10 mouse cellular contexts compared by ENCODE assay signal in the genomic region with DNA sequence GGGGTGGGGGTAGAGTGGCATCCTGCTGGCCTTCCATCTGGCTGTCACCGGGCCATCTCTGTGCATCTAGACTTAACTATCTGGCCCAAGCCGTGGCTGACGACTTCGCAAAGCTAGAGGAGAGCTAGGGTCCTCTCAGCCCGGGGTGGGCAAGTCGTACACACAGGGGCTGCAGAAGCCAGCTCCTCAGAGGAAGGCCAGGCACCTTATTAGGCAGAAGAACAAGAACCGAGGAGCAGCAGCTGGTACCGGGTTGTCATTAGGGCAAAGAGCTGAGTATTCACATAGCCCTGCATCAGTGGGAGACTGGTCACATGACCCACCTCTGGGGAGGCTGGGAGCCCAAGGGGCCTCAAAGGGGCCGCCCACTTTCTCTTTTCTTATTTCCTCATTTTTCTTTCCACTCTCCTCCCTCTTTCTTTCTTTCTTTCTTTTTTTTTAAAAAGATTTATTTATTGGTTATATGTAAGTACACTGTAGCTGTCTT. TPM values are rescaled to one million over a fixed set of nuclear protein-coding genes. Genes with fewer than 3 reads are reported as not detected.
DNase-seq lines count a peak whose midpoint lies in the region; ATAC-seq lines count a peak whose summit lies in the region.
"Had no signal": no experiment of that assay in that cellular context is flagged by ENCODE, and none has a peak within 500 bp of the region (broad histone marks: within the 10 kb centered on the region; RNA-seq: fewer than 3 reads in every experiment).

No protein-coding gene starts in this region.

- no peaks in the 10 kb centered on the region for H3K9me3 ChIP-seq in heart, embryonic 15.5 days (replicated peaks)
- H3K9me3 ChIP-seq in hindbrain, embryonic 13.5 days = no peaks in the 10 kb centered on the region
- H3K9me3 ChIP-seq in midbrain, embryonic 15.5 days = no peaks in the 10 kb centered on the region
- H3K9me3 ChIP-seq: liver, embryonic 15.5 days had no signal

- no peaks in the 10 kb centered on the region; the same call in 1 of the 2 replicates for H3K27me3 ChIP-seq in heart, embryonic 15.5 days
- H3K27me3 ChIP-seq in hindbrain, embryonic 13.5 days = no peaks in the 10 kb centered on the region
- H3K27me3 ChIP-seq in midbrain, embryonic 15.5 days (replicated peaks) = no peaks in the 10 kb centered on the region

- no peak overlapping the region for H3K27ac ChIP-seq in heart, embryonic 15.5 days
- H3K27ac ChIP-seq in hindbrain, embryonic 13.5 days = peak overlapping the region; percentile 86
- H3K27ac ChIP-seq in midbrain, embryonic 15.5 days = peak overlapping the region; percentile 81
- H3K27ac ChIP-seq: gastrocnemius, adult 2 months; liver, embryonic 15.5 days had no signal

- no peak overlapping the region for H3K4me3 ChIP-seq in heart, embryonic 15.5 days
- no peak overlapping the region for H3K4me3 ChIP-seq in hindbrain, embryonic 13.5 days
- peak overlapping the region; percentile 6; the same call in 1 of the 2 replicates for H3K4me3 ChIP-seq in midbrain, embryonic 15.5 days
- H3K4me3 ChIP-seq: gastrocnemius, adult 2 months; liver, embryonic 15.5 days had no signal

- peaks cover 9% of the 10 kb centered on the region for H3K4me1 ChIP-seq in heart, embryonic 15.5 days (replicated peaks)
- H3K4me1 ChIP-seq in hindbrain, embryonic 13.5 days (replicated peaks) = peaks cover 14% of the 10 kb centered on the region
- peaks cover 20% of the 10 kb centered on the region for H3K4me1 ChIP-seq in midbrain, embryonic 15.5 days

- no peaks in the 10 kb centered on the region for H3K36me3 ChIP-seq in heart, embryonic 15.5 days
- H3K36me3 ChIP-seq in hindbrain, embryonic 13.5 days = no peaks in the 10 kb centered on the region
- no peaks in the 10 kb centered on the region for H3K36me3 ChIP-seq in midbrain, embryonic 15.5 days (replicated peaks)
- H3K36me3 ChIP-seq: liver, embryonic 15.5 days had no signal

- no peak for ATAC-seq in heart, embryonic 15.5 days (replicated peaks; ENCODE audit: insufficient number of reproducible peaks, insufficient read depth, low FRiP score, low read depth)
- ATAC-seq in hindbrain, embryonic 13.5 days (ENCODE audit: low FRiP score) = peak; percentile 49
- ATAC-seq in midbrain, embryonic 15.5 days (replicated peaks) = peak; percentile 24; the same call in 1 of the 2 replicates

- peak overlapping the region; percentile 43 for H3K4me2 ChIP-seq in heart, embryonic 15.5 days
- H3K4me2 ChIP-seq in hindbrain, embryonic 13.5 days = peak overlapping the region; percentile 42
- H3K4me2 ChIP-seq in midbrain, embryonic 15.5 days = peak overlapping the region; percentile 37
- H3K4me2 ChIP-seq: liver, embryonic 15.5 days had no signal

- DNase-seq in heart, adult 11 months = no peak
- DNase-seq in MN1 (ENCODE audit: low spot score) = peak; percentile 64
- no peak for DNase-seq in cerebellum, adult 11 months
- no peak for DNase-seq in frontal cortex, adult 2 months (ENCODE audit: extremely low spot score in 1 of 2, low spot score in 1 of 2)
- no peak for DNase-seq in ovary, postnatal 14 days (ENCODE audit: low spot score)
- DNase-seq: gastrocnemius, adult 2 months had no signal

- no peak overlapping the region for H3K9ac ChIP-seq in heart, embryonic 15.5 days
- H3K9ac ChIP-seq in hindbrain, embryonic 13.5 days = peak overlapping the region; percentile 29; the same call in 1 of the 2 replicates
- no peak overlapping the region for H3K9ac ChIP-seq in midbrain, embryonic 15.5 days
- H3K9ac ChIP-seq: liver, embryonic 15.5 days had no signal

- WGBS in heart, embryonic 15.5 days = 8% methylated on average over 9 of the region's 9 CpGs
- 10% methylated on average over 9 of the region's 9 CpGs for WGBS in hindbrain, embryonic 13.5 days
- WGBS in midbrain, embryonic 15.5 days = 6% methylated on average over 9 of the region's 9 CpGs

RNA-seq across cellular contexts. Expression of a gene that starts 30.8 kb away (rescaled TPM):
- polyA plus RNA-seq in heart, embryonic 15.5 days (2015; fragmentation: Nextera tagmentation; extraction: Ambion mirVana) = 0.21 and 1.2 TPM in 2 replicates
- 87.0 and 90.0 TPM in 2 replicates for polyA plus RNA-seq in hindbrain, embryonic 13.5 days (2015; fragmentation: Nextera tagmentation; extraction: Ambion mirVana)
- 111 and 114 TPM in 2 replicates for polyA plus RNA-seq in midbrain, embryonic 15.5 days (2015; fragmentation: Nextera tagmentation; extraction: Ambion mirVana)
- polyA plus RNA-seq in frontal cortex, adult 2 months (2012; rRNA removed) = 138 and 159 TPM in 2 replicates

RNA-seq across cellular contexts. Expression of a gene that starts 46.0 kb away (rescaled TPM):
- 7.8 and 8.8 TPM in 2 replicates for polyA plus RNA-seq in heart, embryonic 15.5 days (2015; fragmentation: Nextera tagmentation; extraction: Ambion mirVana)
- polyA plus RNA-seq in hindbrain, embryonic 13.5 days (2015; fragmentation: Nextera tagmentation; extraction: Ambion mirVana) = 27.5 and 28.3 TPM in 2 replicates
- 25.4 and 28.0 TPM in 2 replicates for polyA plus RNA-seq in midbrain, embryonic 15.5 days (2015; fragmentation: Nextera tagmentation; extraction: Ambion mirVana)
- polyA plus RNA-seq in frontal cortex, adult 2 months (2012; rRNA removed) = 51.8 and 59.3 TPM in 2 replicates

Comparison
In these comparisons a context has a peak if more than half of its experiments do, and no peak if none do; other contexts are left out.
1. RNA of a gene that starts 30.8 kb away (polyA plus RNA-seq): 138 to 159 TPM in frontal cortex, adult 2 months, 111 to 114 TPM in midbrain, embryonic 15.5 days and 87.0 to 90.0 TPM in hindbrain, embryonic 13.5 days; 0.21 to 1.2 TPM in heart, embryonic 15.5 days; every median in the first group is over 10 times any median in the second.
2. Peak in every context shown above with its lines, with median percentiles within 50 percentile points of each other: H3K4me2 ChIP-seq.